Mouse (Mus musculus): Measurements from ENCODE around the gene Auts2. TPM values are rescaled to one million over a fixed set of nuclear protein-coding genes. Genes with fewer than 3 reads are reported as not detected.

Auts2 gene
- polyA plus RNA-seq, 1 experiment from 2014 or later, result 53.4 TPM

- WGBS, result 76% methylated on average over 1 of the region's 1 CpGs
- ATAC-seq (ENCODE audit: insufficient number of reproducible peaks, low FRiP score, low TSS enrichment, low read depth) (no peak), DNase-seq (ENCODE audit: low spot score) (no peak)
- no peak overlapping the region for H3K4me3 ChIP-seq (ENCODE audit: low read depth, low read length)
- no peaks in the 10 kb centered on the region for H3K9me3 ChIP-seq (ENCODE audit: control insufficient read depth, low read length)
- no peak overlapping the region for H3K27ac ChIP-seq (replicated peaks; ENCODE audit: low read depth, low read length)
- peaks cover 9% of the 10 kb centered on the region for H3K4me1 ChIP-seq (ENCODE audit: control insufficient read depth, insufficient read depth, low read length)
- H3K36me3 ChIP-seq (ENCODE audit: control insufficient read depth, insufficient read depth, low read length), result no peaks in the 10 kb centered on the region
- no peaks in the 10 kb centered on the region for H3K27me3 ChIP-seq (ENCODE audit: control insufficient read depth, insufficient read depth, low read length)
- no peak overlapping the region for H3K4me2 ChIP-seq (ENCODE audit: low read depth, severe bottlenecking)
- H3K9ac ChIP-seq (ENCODE audit: low read length), result no peak overlapping the region
Observed at GRCm38 (mm10) chr5:132477533-132477932, 65.6 kb downstream of the Auts2 start.

DNA sequence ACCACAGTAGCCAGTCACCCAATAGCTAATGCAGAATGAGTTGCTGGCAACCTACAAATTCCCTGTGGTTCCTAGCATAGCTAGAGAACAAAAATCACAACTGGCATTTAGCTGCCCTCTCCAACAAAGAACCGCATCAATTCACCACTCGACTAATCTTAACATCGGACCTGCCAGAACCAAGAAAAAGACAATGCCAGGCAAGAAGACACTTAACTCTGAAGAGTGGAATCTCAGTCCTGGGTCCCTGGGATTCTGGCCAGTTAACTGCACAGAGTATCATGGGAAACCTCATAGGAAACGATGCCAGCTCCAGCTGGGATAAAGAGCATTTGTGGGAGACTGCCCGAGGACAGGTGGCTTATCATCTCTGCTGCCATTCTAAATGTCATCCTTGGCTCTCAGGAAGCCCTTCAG is 70.2 kb downstream of the Auts2 start:
- Histone ChIP-seq H3K4me1 (ENCODE audit: control insufficient read depth, insufficient read depth, low read length) (peaks cover 8% of the 10 kb centered on the region; the same call in 1 of the 2 replicates), H3K4me3 (ENCODE audit: low read depth, low read length) (no peak overlapping the region), H3K27ac (replicated peaks; ENCODE audit: low read depth, low read length) (no peak overlapping the region), H3K27me3 (ENCODE audit: control insufficient read depth, insufficient read depth, low read length) (no peaks in the 10 kb centered on the region), H3K4me2 (ENCODE audit: low read depth, severe bottlenecking) (no peak overlapping the region), H3K36me3 (ENCODE audit: control insufficient read depth, insufficient read depth, low read length) (no peaks in the 10 kb centered on the region), H3K9ac (ENCODE audit: low read length) (no peak overlapping the region), H3K9me3 (ENCODE audit: control insufficient read depth, low read length) (no peaks in the 10 kb centered on the region)
- no peak for DNase-seq (ENCODE audit: low spot score)
- WGBS, result 85% methylated on average over 5 of the region's 5 CpGs
- ATAC-seq (ENCODE audit: insufficient number of reproducible peaks, low FRiP score, low TSS enrichment, low read depth), result no peak

- no peak overlapping the region for H3K4me2 ChIP-seq (ENCODE audit: low read depth, severe bottlenecking)
- no peaks in the 10 kb centered on the region for H3K27me3 ChIP-seq (ENCODE audit: control insufficient read depth, insufficient read depth, low read length)
- ATAC-seq (ENCODE audit: insufficient number of reproducible peaks, low FRiP score, low TSS enrichment, low read depth), result no peak
- H3K9me3 ChIP-seq (ENCODE audit: control insufficient read depth, low read length), result no peaks in the 10 kb centered on the region
- 85% methylated on average over 5 of the region's 5 CpGs for WGBS
- peaks cover 5% of the 10 kb centered on the region; the same call in 1 of the 2 replicates for H3K4me1 ChIP-seq (ENCODE audit: control insufficient read depth, insufficient read depth, low read length)
- H3K36me3 ChIP-seq (ENCODE audit: control insufficient read depth, insufficient read depth, low read length), result no peaks in the 10 kb centered on the region
- H3K27ac ChIP-seq (replicated peaks; ENCODE audit: low read depth, low read length), result no peak overlapping the region
- no peak overlapping the region for H3K9ac ChIP-seq (ENCODE audit: low read length)
- no peak overlapping the region for H3K4me3 ChIP-seq (ENCODE audit: low read depth, low read length)
- no peak for DNase-seq (ENCODE audit: low spot score)
Observed at GRCm38 (mm10) chr5:132472184-132472829, 70.8 kb downstream of the Auts2 start.

- H3K4me1 ChIP-seq (ENCODE audit: control insufficient read depth, insufficient read depth, low read length), result peaks cover 2% of the 10 kb centered on the region; the same call in 1 of the 2 replicates
- H3K9ac ChIP-seq (ENCODE audit: low read length), result no peak overlapping the region
- no peak for ATAC-seq (ENCODE audit: insufficient number of reproducible peaks, low FRiP score, low TSS enrichment, low read depth)
- no peak overlapping the region for H3K27ac ChIP-seq (replicated peaks; ENCODE audit: low read depth, low read length)
- H3K36me3 ChIP-seq (ENCODE audit: control insufficient read depth, insufficient read depth, low read length), result no peaks in the 10 kb centered on the region
- no peaks in the 10 kb centered on the region for H3K9me3 ChIP-seq (ENCODE audit: control insufficient read depth, low read length)
- H3K4me2 ChIP-seq (ENCODE audit: low read depth, severe bottlenecking), result no peak overlapping the region
- no peak overlapping the region for H3K4me3 ChIP-seq (ENCODE audit: low read depth, low read length)
- H3K27me3 ChIP-seq (ENCODE audit: control insufficient read depth, insufficient read depth, low read length), result no peaks in the 10 kb centered on the region
- 75% methylated on average over 2 of the region's 2 CpGs for WGBS
- DNase-seq (ENCODE audit: low spot score), result no peak
Observed at GRCm38 (mm10) chr5:132467364-132467743, 75.8 kb downstream of the Auts2 start.

- no peak for DNase-seq (ENCODE audit: low spot score)
- 85% methylated on average over 16 of the region's 16 CpGs for WGBS
- no peak for ATAC-seq (ENCODE audit: insufficient number of reproducible peaks, low FRiP score, low TSS enrichment, low read depth)
- H3K27me3 ChIP-seq (ENCODE audit: control insufficient read depth, insufficient read depth, low read length), result no peaks in the 10 kb centered on the region
- H3K27ac ChIP-seq (replicated peaks; ENCODE audit: low read depth, low read length), result no peak overlapping the region
- peaks cover 2% of the 10 kb centered on the region; the same call in 1 of the 2 replicates for H3K4me1 ChIP-seq (ENCODE audit: control insufficient read depth, insufficient read depth, low read length)
- H3K4me2 ChIP-seq (ENCODE audit: low read depth, severe bottlenecking), result no peak overlapping the region
- H3K36me3 ChIP-seq (ENCODE audit: control insufficient read depth, insufficient read depth, low read length), result no peaks in the 10 kb centered on the region
- H3K9ac ChIP-seq (ENCODE audit: low read length), result no peak overlapping the region
- H3K4me3 ChIP-seq (ENCODE audit: low read depth, low read length), result no peak overlapping the region
- H3K9me3 ChIP-seq (ENCODE audit: control insufficient read depth, low read length), result no peaks in the 10 kb centered on the region
Observed at GRCm38 (mm10) chr5:132466427-132467363, 76.4 kb downstream of the Auts2 start.

DNA sequence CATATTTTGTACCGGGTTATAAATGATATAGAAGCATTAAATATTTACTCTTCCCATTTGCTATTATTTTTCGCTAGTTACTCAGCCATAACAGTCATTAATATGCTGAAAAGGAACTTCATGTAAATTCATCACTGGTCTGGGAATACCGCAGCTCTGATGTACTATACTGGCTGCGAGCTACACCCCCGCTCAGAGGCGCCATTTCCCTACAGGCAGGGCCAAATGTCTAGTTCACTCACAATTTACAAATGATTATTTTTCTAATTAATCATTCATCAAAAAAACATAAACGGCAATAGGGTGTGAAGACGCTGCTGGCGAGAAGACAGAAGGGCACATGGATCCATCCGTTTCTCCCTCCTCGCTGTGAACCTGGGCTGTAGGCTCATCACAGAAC is 80.6 kb downstream of the Auts2 start:
- no peak for ATAC-seq (ENCODE audit: insufficient number of reproducible peaks, low FRiP score, low TSS enrichment, low read depth)
- H3K4me2 ChIP-seq (ENCODE audit: low read depth, severe bottlenecking), result no peak overlapping the region
- H3K36me3 ChIP-seq (ENCODE audit: control insufficient read depth, insufficient read depth, low read length), result no peaks in the 10 kb centered on the region
- no peak for DNase-seq (ENCODE audit: low spot score)
- no peak overlapping the region for H3K4me3 ChIP-seq (ENCODE audit: low read depth, low read length)
- H3K27me3 ChIP-seq (ENCODE audit: control insufficient read depth, insufficient read depth, low read length), result no peaks in the 10 kb centered on the region
- H3K4me1 ChIP-seq (ENCODE audit: control insufficient read depth, insufficient read depth, low read length), result no peaks in the 10 kb centered on the region
- 93% methylated on average over 11 of the region's 11 CpGs for WGBS
- H3K27ac ChIP-seq (replicated peaks; ENCODE audit: low read depth, low read length), result no peak overlapping the region
- no peak overlapping the region for H3K9ac ChIP-seq (ENCODE audit: low read length)
- no peaks in the 10 kb centered on the region for H3K9me3 ChIP-seq (ENCODE audit: control insufficient read depth, low read length)

DNA sequence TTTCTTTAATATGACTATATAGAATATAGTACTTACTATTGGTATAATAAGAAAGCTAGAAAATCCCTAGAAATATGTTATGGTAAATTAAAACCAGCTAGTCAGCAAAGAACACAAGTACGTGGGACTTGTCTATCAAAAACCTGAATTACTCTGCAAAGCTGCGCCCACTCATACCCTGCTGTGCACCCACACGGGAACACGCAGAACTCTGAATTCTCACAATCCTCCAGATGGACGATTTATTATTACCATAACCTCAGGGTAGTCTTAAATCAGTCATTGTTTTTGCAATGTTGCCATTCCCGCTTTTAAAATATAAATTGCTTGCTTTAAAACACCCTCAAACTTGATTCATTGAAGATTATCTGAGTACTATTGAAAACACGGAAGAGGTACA is 84.6 kb downstream of the Auts2 start:
- Histone ChIP-seq H3K9ac (ENCODE audit: low read length) (no peak overlapping the region), H3K4me1 (ENCODE audit: control insufficient read depth, insufficient read depth, low read length) (no peaks in the 10 kb centered on the region), H3K36me3 (ENCODE audit: control insufficient read depth, insufficient read depth, low read length) (no peaks in the 10 kb centered on the region), H3K4me2 (ENCODE audit: low read depth, severe bottlenecking) (no peak overlapping the region), H3K27ac (replicated peaks; ENCODE audit: low read depth, low read length) (no peak overlapping the region), H3K27me3 (ENCODE audit: control insufficient read depth, insufficient read depth, low read length) (no peaks in the 10 kb centered on the region), H3K4me3 (ENCODE audit: low read depth, low read length) (no peak overlapping the region), H3K9me3 (ENCODE audit: control insufficient read depth, low read length) (no peaks in the 10 kb centered on the region)
- ATAC-seq (ENCODE audit: insufficient number of reproducible peaks, low FRiP score, low TSS enrichment, low read depth) (no peak), DNase-seq (ENCODE audit: low spot score) (no peak)
- 72% methylated on average over 7 of the region's 7 CpGs for WGBS

- H3K4me2 ChIP-seq (ENCODE audit: low read depth, severe bottlenecking), result no peak overlapping the region
- H3K9ac ChIP-seq (ENCODE audit: low read length), result no peak overlapping the region
- 91% methylated on average over 2 of the region's 2 CpGs for WGBS
- no peaks in the 10 kb centered on the region for H3K27me3 ChIP-seq (ENCODE audit: control insufficient read depth, insufficient read depth, low read length)
- H3K27ac ChIP-seq (replicated peaks; ENCODE audit: low read depth, low read length), result no peak overlapping the region
- no peaks in the 10 kb centered on the region for H3K4me1 ChIP-seq (ENCODE audit: control insufficient read depth, insufficient read depth, low read length)
- H3K36me3 ChIP-seq (ENCODE audit: control insufficient read depth, insufficient read depth, low read length), result no peaks in the 10 kb centered on the region
- no peak for ATAC-seq (ENCODE audit: insufficient number of reproducible peaks, low FRiP score, low TSS enrichment, low read depth)
- DNase-seq (ENCODE audit: low spot score), result no peak
- H3K4me3 ChIP-seq (ENCODE audit: low read depth, low read length), result no peak overlapping the region
- H3K9me3 ChIP-seq (ENCODE audit: control insufficient read depth, low read length), result no peaks in the 10 kb centered on the region
Observed at GRCm38 (mm10) chr5:132452381-132452780, 90.8 kb downstream of the Auts2 start.

Measured in limb, embryonic 11.5 days (tissue).